Mouse (Mus musculus): ENCODE data around the gene Tbc1d4. TPM values are rescaled to one million over a fixed set of nuclear protein-coding genes. Genes with fewer than 3 reads are reported as not detected.

The Tbc1d4 gene
- polyA plus RNA-seq, 1 experiment from 2014 or later: 11.1 TPM

GRCm38 (mm10) chr14:101519964-101520363 lies 89.0 kb downstream of the Tbc1d4 start:
- H3K4me2 ChIP-seq (replicated peaks): no peak overlapping the region
- no peaks in the 10 kb centered on the region for H3K36me3 ChIP-seq
- H3K4me1 ChIP-seq: no peaks in the 10 kb centered on the region
- H3K27ac ChIP-seq: no peak overlapping the region
- no peak overlapping the region for H3K9ac ChIP-seq
- 81% methylated on average over 2 of the region's 2 CpGs for WGBS
- H3K27me3 ChIP-seq: no peaks in the 10 kb centered on the region
- H3K9me3 ChIP-seq: no peaks in the 10 kb centered on the region
- H3K4me3 ChIP-seq: no peak overlapping the region
- no peak for ATAC-seq (ENCODE audit: insufficient number of reproducible peaks, insufficient read depth, low FRiP score, low TSS enrichment)

GRCm38 (mm10) chr14:101518259-101518658 lies 90.7 kb downstream of the Tbc1d4 start:
- no peak for ATAC-seq (ENCODE audit: insufficient number of reproducible peaks, insufficient read depth, low FRiP score, low TSS enrichment)
- Histone ChIP-seq H3K27ac (no peak overlapping the region), H3K36me3 (no peaks in the 10 kb centered on the region), H3K9me3 (no peaks in the 10 kb centered on the region), H3K4me3 (no peak overlapping the region), H3K4me1 (peaks cover 4% of the 10 kb centered on the region; the same call in 1 of the 2 replicates), H3K27me3 (no peaks in the 10 kb centered on the region), H3K4me2 (replicated peaks) (no peak overlapping the region), H3K9ac (no peak overlapping the region)
- 45% methylated on average over 14 of the region's 14 CpGs for WGBS

- WGBS: 88% methylated on average over 6 of the region's 6 CpGs
- Histone ChIP-seq H3K4me3 (no peak overlapping the region), H3K9ac (no peak overlapping the region), H3K4me2 (replicated peaks) (no peak overlapping the region), H3K27ac (no peak overlapping the region), H3K9me3 (no peaks in the 10 kb centered on the region), H3K4me1 (peaks cover 4% of the 10 kb centered on the region; the same call in 1 of the 2 replicates), H3K36me3 (no peaks in the 10 kb centered on the region), H3K27me3 (no peaks in the 10 kb centered on the region)
- ATAC-seq (ENCODE audit: insufficient number of reproducible peaks, insufficient read depth, low FRiP score, low TSS enrichment): no peak
Observed at GRCm38 (mm10) chr14:101517801-101518200, 91.2 kb downstream of the Tbc1d4 start.

GRCm38 (mm10) chr14:101517341-101517740 lies 91.7 kb downstream of the Tbc1d4 start:
- WGBS: 20% methylated on average over 5 of the region's 5 CpGs
- Histone ChIP-seq H3K9me3 (no peaks in the 10 kb centered on the region), H3K4me2 (replicated peaks) (no peak overlapping the region), H3K36me3 (no peaks in the 10 kb centered on the region), H3K27me3 (no peaks in the 10 kb centered on the region), H3K4me3 (no peak overlapping the region), H3K27ac (no peak overlapping the region), H3K9ac (no peak overlapping the region), H3K4me1 (peaks cover 4% of the 10 kb centered on the region; the same call in 1 of the 2 replicates)
- ATAC-seq (ENCODE audit: insufficient number of reproducible peaks, insufficient read depth, low FRiP score, low TSS enrichment): no peak

GRCm38 (mm10) chr14:101516864-101517263 lies 92.1 kb downstream of the Tbc1d4 start:
- H3K9me3 ChIP-seq: no peaks in the 10 kb centered on the region
- no peak overlapping the region for H3K4me3 ChIP-seq
- H3K27ac ChIP-seq: no peak overlapping the region
- WGBS: 33% methylated on average over 5 of the region's 5 CpGs
- H3K4me1 ChIP-seq: peaks cover 4% of the 10 kb centered on the region; the same call in 1 of the 2 replicates
- ATAC-seq (ENCODE audit: insufficient number of reproducible peaks, insufficient read depth, low FRiP score, low TSS enrichment): no peak
- H3K36me3 ChIP-seq: no peaks in the 10 kb centered on the region
- no peak overlapping the region for H3K9ac ChIP-seq
- H3K27me3 ChIP-seq: no peaks in the 10 kb centered on the region
- no peak overlapping the region for H3K4me2 ChIP-seq (replicated peaks)

- Histone ChIP-seq H3K9me3 (no peaks in the 10 kb centered on the region), H3K4me1 (peaks cover 4% of the 10 kb centered on the region; the same call in 1 of the 2 replicates), H3K9ac (no peak overlapping the region), H3K27me3 (no peaks in the 10 kb centered on the region), H3K4me2 (replicated peaks) (no peak overlapping the region), H3K4me3 (no peak overlapping the region), H3K36me3 (no peaks in the 10 kb centered on the region), H3K27ac (no peak overlapping the region)
- 91% methylated on average over 11 of the region's 11 CpGs for WGBS
- ATAC-seq (ENCODE audit: insufficient number of reproducible peaks, insufficient read depth, low FRiP score, low TSS enrichment): no peak
Observed at GRCm38 (mm10) chr14:101516031-101516430, 93.0 kb downstream of the Tbc1d4 start.

- Histone ChIP-seq H3K9ac (no peak overlapping the region), H3K9me3 (no peaks in the 10 kb centered on the region), H3K4me2 (replicated peaks) (no peak overlapping the region), H3K36me3 (no peaks in the 10 kb centered on the region), H3K4me3 (no peak overlapping the region), H3K4me1 (peaks cover 4% of the 10 kb centered on the region; the same call in 1 of the 2 replicates), H3K27ac (no peak overlapping the region), H3K27me3 (no peaks in the 10 kb centered on the region)
- ATAC-seq (ENCODE audit: insufficient number of reproducible peaks, insufficient read depth, low FRiP score, low TSS enrichment): no peak
- 61% methylated on average over 4 of the region's 4 CpGs for WGBS
Observed at GRCm38 (mm10) chr14:101515271-101515670, 93.7 kb downstream of the Tbc1d4 start.

- Histone ChIP-seq H3K27me3 (no peaks in the 10 kb centered on the region), H3K4me1 (peaks cover 4% of the 10 kb centered on the region; the same call in 1 of the 2 replicates), H3K4me2 (replicated peaks) (no peak overlapping the region), H3K36me3 (no peaks in the 10 kb centered on the region), H3K9me3 (no peaks in the 10 kb centered on the region), H3K9ac (no peak overlapping the region), H3K27ac (no peak overlapping the region), H3K4me3 (no peak overlapping the region)
- WGBS: 71% methylated on average over 5 of the region's 5 CpGs
- no peak for ATAC-seq (ENCODE audit: insufficient number of reproducible peaks, insufficient read depth, low FRiP score, low TSS enrichment)
Observed at GRCm38 (mm10) chr14:101514557-101514971, 94.4 kb downstream of the Tbc1d4 start.

GRCm38 (mm10) chr14:101513163-101513562 lies 95.8 kb downstream of the Tbc1d4 start:
- Histone ChIP-seq H3K27me3 (no peaks in the 10 kb centered on the region), H3K36me3 (no peaks in the 10 kb centered on the region), H3K9me3 (no peaks in the 10 kb centered on the region), H3K4me2 (replicated peaks) (no peak overlapping the region), H3K4me3 (no peak overlapping the region), H3K27ac (no peak overlapping the region), H3K4me1 (peaks cover 4% of the 10 kb centered on the region; the same call in 1 of the 2 replicates), H3K9ac (no peak overlapping the region)
- no peak for ATAC-seq (ENCODE audit: insufficient number of reproducible peaks, insufficient read depth, low FRiP score, low TSS enrichment)
- WGBS: 84% methylated on average over 11 of the region's 11 CpGs

- no peak overlapping the region for H3K4me3 ChIP-seq
- H3K9ac ChIP-seq: no peak overlapping the region
- ATAC-seq (ENCODE audit: insufficient number of reproducible peaks, insufficient read depth, low FRiP score, low TSS enrichment): no peak
- H3K4me1 ChIP-seq: peaks cover 4% of the 10 kb centered on the region; the same call in 1 of the 2 replicates
- WGBS: 47% methylated on average over 8 of the region's 8 CpGs
- no peaks in the 10 kb centered on the region for H3K36me3 ChIP-seq
- no peak overlapping the region for H3K27ac ChIP-seq
- H3K4me2 ChIP-seq (replicated peaks): no peak overlapping the region
- H3K27me3 ChIP-seq: no peaks in the 10 kb centered on the region
- H3K9me3 ChIP-seq: no peaks in the 10 kb centered on the region
Observed at GRCm38 (mm10) chr14:101511410-101511809, 97.6 kb downstream of the Tbc1d4 start.

GRCm38 (mm10) chr14:101510540-101511313 lies 98.3 kb downstream of the Tbc1d4 start:
- Histone ChIP-seq H3K4me2 (replicated peaks) (no peak overlapping the region), H3K27me3 (no peaks in the 10 kb centered on the region), H3K4me1 (peaks cover 4% of the 10 kb centered on the region; the same call in 1 of the 2 replicates), H3K27ac (no peak overlapping the region), H3K9ac (no peak overlapping the region), H3K4me3 (no peak overlapping the region), H3K36me3 (no peaks in the 10 kb centered on the region), H3K9me3 (no peaks in the 10 kb centered on the region)
- no peak for ATAC-seq (ENCODE audit: insufficient number of reproducible peaks, insufficient read depth, low FRiP score, low TSS enrichment)
- WGBS: 74% methylated on average over 13 of the region's 13 CpGs

- Histone ChIP-seq H3K4me2 (replicated peaks) (no peak overlapping the region), H3K27me3 (no peaks in the 10 kb centered on the region), H3K9me3 (no peaks in the 10 kb centered on the region), H3K27ac (no peak overlapping the region), H3K4me3 (no peak overlapping the region), H3K9ac (no peak overlapping the region), H3K4me1 (peaks cover 4% of the 10 kb centered on the region; the same call in 1 of the 2 replicates), H3K36me3 (no peaks in the 10 kb centered on the region)
- WGBS: 80% methylated on average over 7 of the region's 7 CpGs
- ATAC-seq (ENCODE audit: insufficient number of reproducible peaks, insufficient read depth, low FRiP score, low TSS enrichment): no peak
Observed at GRCm38 (mm10) chr14:101509759-101510158, 99.2 kb downstream of the Tbc1d4 start.
